ENCODE assay signal across 9 mouse cellular contexts in genomic region chr19:60611525-60612215, GRCm38 (mm10). TPM values are rescaled to one million over a fixed set of nuclear protein-coding genes. Genes with fewer than 3 reads are reported as not detected.
A peak's percentile ranks its signal among the peaks of the same experiment; 100 is the strongest.
DNase-seq lines count a peak whose midpoint lies in the region; TF ChIP-seq lines count a peak whose summit lies in the region.
"Had no signal": no experiment of that assay in that cellular context is flagged by ENCODE, and none has a peak within 500 bp of the region (broad histone marks: within the 10 kb centered on the region; RNA-seq: fewer than 3 reads in every experiment).

No protein-coding gene starts in this region.

- no peaks in the 10 kb centered on the region for H3K27me3 ChIP-seq in heart, embryonic 10.5 days (ENCODE audit: insufficient read depth, poor library complexity, severe bottlenecking)
- no peaks in the 10 kb centered on the region for H3K27me3 ChIP-seq in testis, adult 2 months (ENCODE audit: control insufficient read depth, insufficient read depth, low read length)
- H3K27me3 ChIP-seq: limb, embryonic 13.5 days had no signal

- DNase-seq in heart, adult 18-20 months = peak; percentile 4 to 18
- no peak for DNase-seq in heart, embryonic 10.5 days (ENCODE audit: low spot score)
- DNase-seq in testis, postnatal 14 days (ENCODE audit: low spot score) = no peak
- peak; percentile 21 for DNase-seq in embryo, embryonic 10.5 days (ENCODE audit: low spot score)
- DNase-seq in lung, postnatal 36 days = peak; percentile 21
- no peak for DNase-seq in ovary, postnatal 10 days (ENCODE audit: low spot score)
- no peak for DNase-seq in gastrocnemius, postnatal 4 days (ENCODE audit: low spot score in 2 of 2)

- WGBS in heart, embryonic 10.5 days = 42% methylated on average over 12 of the region's 12 CpGs

- H3K4me1 ChIP-seq in heart, embryonic 10.5 days = no peaks in the 10 kb centered on the region
- peaks cover 4% of the 10 kb centered on the region for H3K4me1 ChIP-seq in testis, adult 2 months (ENCODE audit: control insufficient read depth, insufficient read depth, low read length)
- H3K4me1 ChIP-seq: limb, embryonic 13.5 days had no signal

- H3K27ac ChIP-seq in heart, embryonic 10.5 days = no peak overlapping the region
- H3K27ac ChIP-seq in testis, adult 2 months (ENCODE audit: control insufficient read depth, insufficient read depth, low read depth, low read length) = no peak overlapping the region
- H3K27ac ChIP-seq: limb, embryonic 13.5 days had no signal

- no peak for TF ChIP-seq POLR2A in testis, adult 2 months (IDR thresholded peaks at IDR 0.05; ENCODE audit: control insufficient read depth, low read depth, low read length)

- no peaks in the 10 kb centered on the region for H3K36me3 ChIP-seq in heart, embryonic 10.5 days
- no peaks in the 10 kb centered on the region for H3K36me3 ChIP-seq in testis, adult 2 months (ENCODE audit: control insufficient read depth, insufficient read depth, low read length)
- H3K36me3 ChIP-seq: limb, embryonic 13.5 days had no signal

- no peaks in the 10 kb centered on the region for H3K9me3 ChIP-seq in heart, embryonic 10.5 days
- H3K9me3 ChIP-seq: limb, embryonic 13.5 days had no signal

- H3K4me3 ChIP-seq in heart, embryonic 10.5 days = no peak overlapping the region
- peak overlapping the region; percentile 84 for H3K4me3 ChIP-seq in testis, adult 2 months (ENCODE audit: control insufficient read depth, low read depth, low read length)
- H3K4me3 ChIP-seq: limb, embryonic 13.5 days had no signal

- peak; percentile 27; the same call in 1 of the 2 replicates for TF ChIP-seq CTCF in testis, adult 2 months (IDR thresholded peaks at IDR 0.05; ENCODE audit: control insufficient read depth, insufficient read depth, insufficient replicate concordance, low read depth, low read length)

RNA-seq across cellular contexts. Expression of gene Cacul1, which starts 30.8 kb away (rescaled TPM):
- 10 to 100 TPM; 29.3 to 30.1 TPM for total RNA-seq in heart, adult 18-20 months (2021)
- polyA plus RNA-seq in heart, embryonic 10.5 days (2016; fragmentation: Nextera tagmentation; extraction: Ambion mirVana) = 20.8 and 26.3 TPM in 2 replicates
- polyA plus RNA-seq in testis, adult 2 months (2012; rRNA removed) = 84.8 and 94.2 TPM in 2 replicates
- 10 to 100 TPM; 35.0 to 36.8 TPM for total RNA-seq in gastrocnemius, postnatal 4 days (2021)

Comparison
In these comparisons a context has a peak if more than half of its experiments do, and no peak if none do; other contexts are left out.
1. DNase-seq: peak in heart, adult 18-20 months (2 of 2), embryo, embryonic 10.5 days (single experiment) and lung, postnatal 36 days (single experiment); none in heart, embryonic 10.5 days (single experiment), testis, postnatal 14 days (single experiment), ovary, postnatal 10 days (single experiment) and gastrocnemius, postnatal 4 days (0 of 2).